Mouse (Mus musculus) ovary, adult 18-20 months (tissue): ENCODE data around the gene Syt2.

Experiments used
- DNase-seq: peaks from one replicate; pipeline ENCODE4 v3.0.0; 2022; ENCODE audit warnings: low spot score, mixed read lengths

Syt2 gene

DNA sequence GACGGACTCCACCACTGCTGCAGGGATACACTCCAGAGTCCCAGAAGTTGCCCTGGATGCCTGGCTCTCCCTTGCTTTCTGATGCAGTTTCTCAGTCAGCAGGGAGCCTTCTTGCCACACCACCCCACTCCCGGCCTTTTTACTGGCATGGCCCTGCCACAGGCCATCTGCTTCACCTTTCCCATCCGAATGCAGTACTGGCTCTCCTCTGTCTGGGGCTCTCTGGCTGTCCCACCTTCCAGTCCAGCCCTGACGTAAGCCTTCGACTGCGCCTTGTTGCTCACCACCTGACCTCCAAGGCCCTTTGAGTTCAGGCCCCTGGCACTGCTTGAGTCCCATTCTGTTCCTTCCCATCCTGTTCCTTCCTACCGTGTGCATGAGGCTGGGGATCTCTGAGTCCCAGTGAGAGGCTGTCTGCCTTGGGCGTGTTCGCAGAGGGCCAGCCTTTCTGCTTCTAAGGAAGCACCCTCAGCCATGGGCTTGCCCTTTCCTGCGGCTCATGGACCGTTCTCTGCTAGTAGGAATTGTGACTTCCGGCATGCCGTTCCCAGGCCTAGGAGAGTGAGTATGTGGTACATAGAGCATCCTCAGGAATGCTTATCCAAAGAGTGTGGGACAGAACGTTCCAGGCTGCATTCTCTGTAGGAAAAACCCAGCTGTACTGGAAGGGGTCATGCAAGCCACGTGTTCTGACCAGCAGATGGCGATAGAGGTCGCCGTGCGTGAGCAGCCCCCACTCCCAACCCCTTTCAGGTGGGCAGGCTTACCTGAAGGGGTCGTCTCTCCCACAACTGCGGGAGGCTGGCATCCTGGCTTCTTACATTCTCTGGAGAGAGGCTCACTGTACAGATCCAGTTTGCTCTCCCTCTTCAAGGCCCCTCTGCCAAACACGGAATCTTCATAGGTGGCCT, 58.2 kb downstream of the Syt2 start:
- DNase-seq: no peak

DNA sequence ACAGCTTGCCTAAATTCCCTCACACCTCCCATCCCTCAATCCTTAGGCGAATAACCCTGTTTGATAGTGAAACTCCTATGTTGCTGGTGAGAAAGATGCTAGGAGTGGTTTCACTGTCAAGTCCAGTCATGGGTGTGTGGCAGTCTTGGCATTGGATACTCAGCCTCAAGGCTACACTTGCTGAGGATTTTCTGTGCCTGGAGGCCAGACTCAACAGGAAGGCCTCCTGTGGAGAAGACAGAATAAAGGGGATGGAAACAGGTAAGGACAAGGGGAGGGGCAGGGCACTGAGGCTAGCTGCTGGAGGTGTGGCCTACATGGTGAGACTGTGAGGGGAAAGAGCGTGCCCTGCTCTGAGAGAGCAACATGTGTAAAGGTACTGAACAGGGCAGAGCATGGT, 60.1 kb downstream of the Syt2 start:
- DNase-seq: no peak

DNA sequence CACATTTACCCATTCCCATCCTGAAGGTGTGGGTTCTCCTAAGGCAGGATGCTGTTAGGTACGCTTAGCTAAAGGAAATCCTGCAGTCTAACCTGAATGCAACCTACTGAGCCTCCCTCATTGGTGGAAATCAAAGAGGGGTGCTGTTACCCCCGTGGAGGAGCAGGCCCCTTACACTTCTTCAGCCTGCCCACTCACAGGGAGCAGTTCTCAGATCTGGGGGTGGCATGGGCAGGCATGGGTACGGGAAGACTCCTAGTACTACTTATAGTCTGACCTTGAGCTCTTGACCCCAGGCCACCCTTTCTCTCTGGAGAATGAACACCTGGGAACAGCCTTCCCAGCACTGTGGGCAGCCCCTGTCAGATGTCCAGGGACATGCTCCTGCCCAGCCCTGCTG, 61.0 kb downstream of the Syt2 start:
- DNase-seq: no peak

DNA sequence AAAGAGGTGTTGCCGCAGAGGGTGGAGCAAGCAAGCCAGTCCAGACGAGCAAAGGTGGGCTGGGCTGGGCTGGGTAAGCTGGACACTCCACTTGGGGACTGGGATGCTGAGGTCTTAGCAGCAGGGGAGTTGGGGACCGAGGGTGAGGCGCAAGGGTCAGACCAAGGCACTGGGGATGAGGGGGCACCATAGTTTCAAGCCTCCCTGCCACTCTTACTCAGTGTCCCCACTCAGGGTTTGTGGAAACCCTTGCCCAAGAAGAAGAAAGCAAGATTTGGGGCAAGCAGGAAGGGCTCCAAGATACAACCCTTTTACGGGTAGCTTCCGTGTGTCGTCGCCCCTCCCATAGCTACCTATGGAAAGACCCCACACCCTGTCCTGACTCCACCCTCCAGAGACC, 61.8 kb downstream of the Syt2 start:
- DNase-seq: no peak

DNA sequence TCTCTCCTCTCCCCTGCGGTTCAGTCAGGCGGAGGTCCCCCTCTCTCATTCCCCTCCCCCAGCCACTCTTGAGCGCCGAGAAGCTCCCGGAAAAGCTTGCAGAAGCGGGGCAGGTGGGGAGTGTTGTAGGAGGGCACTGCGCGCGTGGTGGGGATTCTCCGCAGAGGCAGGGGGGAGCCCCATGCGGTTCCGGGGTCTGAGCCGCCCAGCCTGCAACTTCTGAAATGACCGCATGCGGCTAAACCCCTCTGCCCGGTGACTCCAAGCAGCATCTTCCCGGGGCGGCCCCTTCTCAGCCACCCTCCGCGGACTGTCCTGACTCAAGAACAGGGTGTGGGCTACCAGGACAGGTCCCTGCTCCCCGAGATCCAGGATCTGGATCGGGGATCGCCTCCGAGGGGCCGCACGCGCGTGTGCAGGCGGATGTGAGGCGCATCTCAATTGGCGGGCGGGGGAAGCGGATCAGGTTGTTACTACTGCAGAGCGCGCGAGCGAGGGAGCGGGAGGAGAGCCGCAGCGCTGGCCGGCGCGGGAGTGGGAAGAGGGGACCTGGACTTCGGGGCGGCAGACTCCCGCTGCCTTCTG, 62.4 kb downstream of the Syt2 start:
- DNase-seq: no peak

DNA sequence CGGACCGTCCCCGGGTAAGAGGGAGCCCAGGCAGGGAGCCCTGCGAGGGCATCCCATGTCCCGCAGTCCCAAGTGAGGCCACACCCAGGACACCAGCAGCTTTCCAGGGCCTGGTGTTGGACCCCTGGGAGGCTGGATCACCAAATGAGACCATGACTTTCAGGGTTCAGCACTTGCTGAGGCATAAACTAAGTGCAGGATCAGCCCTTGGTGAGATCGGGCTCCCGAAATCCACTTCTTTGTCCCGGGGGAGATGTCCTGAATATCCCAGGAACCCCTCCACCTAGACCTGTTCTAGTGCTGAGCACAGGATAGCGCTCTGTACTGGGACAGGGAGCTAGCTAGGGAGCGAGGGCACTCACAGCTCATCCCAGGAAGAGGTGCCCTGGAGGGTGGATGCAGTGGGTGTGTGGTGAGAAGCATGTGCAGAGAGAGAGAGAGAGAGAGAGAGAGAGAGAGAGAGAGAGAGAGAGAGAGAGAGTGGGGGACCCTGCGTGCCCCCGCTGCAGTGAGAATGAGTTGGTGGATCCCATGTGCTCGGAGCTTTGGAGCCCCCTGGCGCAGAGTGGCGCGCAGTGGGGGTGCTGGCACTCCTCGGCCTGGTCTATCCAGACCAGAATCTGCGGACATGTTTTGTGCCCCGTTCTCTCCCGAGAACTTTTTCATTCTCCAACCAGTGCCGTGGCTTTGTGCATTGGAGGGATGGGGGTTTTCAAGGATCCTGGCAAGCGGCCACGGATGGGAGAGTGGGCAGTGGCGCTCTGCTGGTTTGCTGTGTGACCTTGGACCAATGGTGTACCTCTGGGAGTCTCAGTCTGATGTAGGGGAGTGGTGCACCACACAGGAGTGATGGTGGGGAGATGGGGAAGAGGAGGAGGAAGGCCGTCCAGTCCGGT, 63.2 kb downstream of the Syt2 start:
- no peak for DNase-seq

DNA sequence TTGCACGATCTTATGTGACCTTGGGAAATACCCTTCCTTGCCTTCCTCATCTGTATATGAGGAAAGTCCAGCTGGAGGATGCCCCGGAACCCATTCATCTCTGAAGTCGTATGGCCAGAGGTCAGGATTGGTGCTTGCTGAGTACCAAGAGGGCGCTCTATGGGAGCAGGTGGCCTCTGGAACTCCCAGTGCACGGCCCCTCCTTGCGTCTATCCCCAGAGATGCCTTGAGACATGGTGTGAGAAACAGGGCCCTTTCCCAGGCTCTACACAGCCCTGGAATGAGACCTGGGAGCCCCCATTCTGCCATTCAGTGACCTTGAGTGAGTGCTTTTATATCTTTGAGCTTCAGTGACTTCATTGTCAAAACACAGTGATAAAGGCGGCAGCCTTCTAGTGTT, 64.6 kb downstream of the Syt2 start:
- DNase-seq: no peak

DNA sequence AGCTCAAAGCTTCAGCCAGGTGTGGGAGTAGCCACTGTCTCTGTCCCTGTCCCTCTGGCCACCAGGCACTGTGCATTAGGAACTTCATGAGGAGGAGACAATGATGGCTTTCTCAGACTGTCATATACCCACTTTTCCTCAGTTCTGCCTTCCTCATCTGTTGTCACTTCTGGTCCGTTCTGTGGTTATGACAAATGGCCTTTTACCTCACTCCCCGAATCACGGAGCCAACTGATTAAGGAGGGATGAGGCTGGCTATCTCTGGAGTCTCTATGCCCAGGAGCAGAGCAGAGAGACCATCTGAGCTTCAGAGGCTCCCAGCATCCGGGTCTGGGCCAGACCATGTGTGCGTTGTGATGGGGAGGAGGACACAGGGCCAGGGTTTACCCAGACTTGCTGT, 65.2 kb downstream of the Syt2 start:
- DNase-seq: no peak

DNA sequence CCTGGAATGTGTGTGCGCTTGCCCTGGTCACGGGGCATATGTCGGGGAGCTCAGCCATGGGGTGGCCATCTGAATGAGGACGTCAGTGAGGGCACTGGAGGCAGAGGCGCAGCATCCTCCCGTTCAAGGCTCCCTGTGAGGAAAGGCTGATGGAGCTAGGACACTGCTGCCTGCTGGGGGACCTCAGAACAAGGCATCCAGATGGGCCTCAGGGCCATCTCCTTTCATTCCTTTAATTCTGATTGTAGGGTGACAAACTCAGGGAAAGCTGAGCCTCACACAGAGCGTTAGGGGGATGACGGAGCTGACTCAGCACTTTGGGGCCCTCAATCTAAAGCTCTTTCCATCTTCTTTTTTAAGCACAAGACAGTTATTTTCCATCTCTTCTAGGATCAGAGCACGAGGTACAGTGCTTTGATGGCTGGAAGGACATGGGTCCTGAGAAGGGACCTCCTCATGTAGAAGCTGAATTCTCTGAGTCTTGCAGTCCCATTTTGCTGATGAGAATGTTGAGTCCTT, 66.4 kb downstream of the Syt2 start:
- no peak for DNase-seq

DNA sequence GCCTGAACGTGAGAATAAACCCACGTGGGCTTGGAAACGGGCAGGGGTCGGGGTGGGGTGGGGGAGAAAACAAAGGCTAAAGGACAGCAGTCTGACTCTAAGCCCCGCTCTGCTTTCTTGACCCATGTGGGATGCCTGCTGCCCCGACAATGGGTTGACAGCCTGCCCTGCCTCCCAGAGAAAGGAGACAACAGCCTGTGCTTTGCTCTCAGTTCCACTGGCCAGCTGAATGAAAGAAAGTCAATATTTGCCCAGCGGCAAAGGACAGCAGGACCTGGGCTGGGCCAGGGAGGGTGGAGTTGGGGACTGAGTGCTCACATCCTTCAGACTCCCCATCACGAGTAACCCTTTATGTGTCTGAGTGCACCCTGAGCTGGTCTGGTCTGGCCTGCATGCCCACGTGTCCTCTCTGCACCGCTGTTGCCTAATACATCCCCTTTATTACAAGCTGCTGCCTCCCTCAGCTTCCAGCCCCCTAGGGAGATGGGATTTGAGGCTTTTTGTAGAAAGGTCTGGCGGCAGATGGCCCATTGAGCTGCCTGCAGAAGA, 67.0 kb downstream of the Syt2 start:
- DNase-seq: no peak

DNA sequence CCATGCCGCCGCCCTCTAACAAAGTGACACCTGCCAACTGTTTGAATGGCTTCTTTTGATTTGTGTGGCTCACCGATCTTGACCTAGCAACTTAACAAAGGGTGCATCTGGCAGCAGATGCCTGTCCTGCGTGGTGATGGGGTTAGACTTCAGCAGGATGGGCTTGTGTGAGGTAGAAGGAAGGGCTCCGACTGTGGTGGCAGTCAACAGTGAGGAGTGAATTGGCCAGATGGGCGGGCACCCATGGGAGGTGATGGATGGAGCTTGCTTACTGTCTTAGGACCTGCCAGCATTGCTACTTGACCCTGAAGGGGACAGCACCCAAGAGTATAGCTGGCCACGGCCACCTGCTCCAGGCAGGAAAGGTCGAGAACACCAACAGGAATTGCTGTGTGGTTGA, 67.7 kb downstream of the Syt2 start:
- no peak for DNase-seq

DNA sequence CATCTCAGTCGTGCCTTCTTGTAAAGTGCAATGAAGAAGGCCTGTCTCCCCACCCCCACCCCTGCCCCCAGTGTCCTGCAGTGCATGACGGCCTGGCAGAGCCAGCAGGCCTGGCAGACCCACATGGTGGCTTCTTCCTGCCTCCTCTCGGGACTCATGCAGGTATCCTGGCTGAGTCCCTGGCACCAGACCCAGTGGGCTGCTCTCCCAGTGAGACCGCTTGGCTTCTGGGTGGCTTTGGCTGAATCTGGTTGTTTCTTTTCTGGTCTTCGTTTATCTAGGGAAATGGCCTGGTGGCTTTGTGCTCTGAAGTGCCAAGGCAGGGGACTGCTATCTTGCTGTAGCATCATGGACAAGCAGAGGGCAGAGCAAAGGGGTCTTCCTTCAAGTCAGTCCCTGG, 68.6 kb downstream of the Syt2 start:
- DNase-seq: no peak

DNA sequence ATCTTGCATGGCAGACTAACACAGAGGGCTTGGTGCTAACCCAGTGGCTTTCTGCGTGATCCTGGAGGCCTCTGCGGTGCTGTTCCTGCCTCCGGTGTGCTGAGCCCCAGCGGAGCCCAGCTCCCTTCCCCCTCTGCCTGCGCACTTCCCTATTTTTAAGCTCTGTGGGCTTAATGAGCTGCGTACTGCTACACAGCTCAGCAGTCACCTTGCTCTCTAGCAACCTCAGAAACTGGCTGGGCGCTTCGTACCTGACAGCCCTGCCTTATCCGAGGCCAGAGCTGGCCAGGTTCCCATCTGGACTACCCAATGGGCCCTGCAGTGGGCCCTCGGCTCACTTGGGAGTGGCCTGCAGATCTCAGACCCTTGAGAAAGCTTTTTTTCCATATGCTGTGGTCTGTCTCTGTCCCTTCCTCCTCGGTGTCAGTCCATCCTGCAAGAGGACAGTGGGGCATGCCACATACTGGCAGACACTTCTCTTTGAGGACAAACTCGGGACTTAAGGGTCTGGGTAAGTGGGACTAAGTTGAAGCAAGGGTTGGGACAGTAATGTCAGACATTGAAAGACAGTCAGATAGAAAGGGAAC, 73.3 kb downstream of the Syt2 start:
- no peak for DNase-seq

DNA sequence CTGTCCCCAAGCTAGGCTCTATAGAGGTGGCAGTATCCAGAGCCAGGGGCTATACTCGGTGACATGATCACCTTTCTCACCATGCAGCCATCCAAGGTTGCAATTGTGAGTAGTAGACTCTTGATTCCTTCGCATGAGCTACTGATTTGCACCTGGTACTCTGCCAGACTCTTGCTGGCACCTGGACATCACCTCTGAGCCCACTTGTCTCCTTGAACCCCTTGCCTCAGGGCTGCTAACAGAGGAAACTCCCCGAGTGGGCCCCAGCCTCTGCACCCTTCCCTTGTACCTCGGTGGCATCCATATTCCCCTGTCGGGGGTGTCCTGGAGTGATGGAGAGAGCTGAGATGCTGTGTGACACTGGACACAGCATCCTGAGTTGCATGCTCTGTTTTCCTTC, 75.0 kb downstream of the Syt2 start:
- no peak for DNase-seq

DNA sequence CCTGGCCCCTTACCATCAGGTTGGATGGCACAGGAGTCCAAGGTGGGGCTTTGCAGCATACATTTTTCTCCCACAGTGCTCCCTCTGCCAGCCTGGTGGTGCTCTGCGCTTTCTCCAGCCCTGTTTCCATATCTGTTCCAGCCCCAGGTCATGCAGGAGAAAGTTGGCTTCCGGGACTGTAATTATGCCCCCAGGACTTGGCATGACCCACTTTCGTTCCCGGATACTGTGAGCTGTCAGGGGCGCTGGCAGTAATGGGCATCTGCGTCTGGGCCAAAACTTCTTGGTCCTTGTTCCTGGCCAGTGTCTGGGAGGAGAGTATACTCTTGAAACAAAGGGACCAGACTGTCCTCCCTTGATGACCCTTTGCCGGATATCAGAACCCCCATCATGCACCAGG, 76.4 kb downstream of the Syt2 start:
- no peak for DNase-seq

DNA sequence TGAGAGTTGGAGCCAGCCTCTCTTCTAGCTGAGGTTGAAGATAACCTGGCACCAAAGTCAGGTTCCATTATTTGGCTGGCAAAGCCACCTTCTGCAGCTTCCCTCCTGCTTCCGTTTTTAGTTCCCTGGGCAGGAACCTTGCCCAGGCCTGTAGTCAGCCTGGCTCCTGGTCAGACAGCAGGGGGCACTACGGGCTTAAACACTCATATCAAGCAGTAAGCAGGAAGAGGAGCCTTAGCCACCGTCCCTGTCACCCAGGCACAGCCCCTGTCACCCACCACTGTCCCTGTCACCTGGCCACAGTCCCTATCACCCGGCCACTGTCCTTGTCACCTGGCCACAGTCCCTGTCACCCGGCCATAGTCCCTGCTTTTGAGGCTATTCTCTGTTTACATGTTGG, 78.8 kb downstream of the Syt2 start:
- no peak for DNase-seq

DNA sequence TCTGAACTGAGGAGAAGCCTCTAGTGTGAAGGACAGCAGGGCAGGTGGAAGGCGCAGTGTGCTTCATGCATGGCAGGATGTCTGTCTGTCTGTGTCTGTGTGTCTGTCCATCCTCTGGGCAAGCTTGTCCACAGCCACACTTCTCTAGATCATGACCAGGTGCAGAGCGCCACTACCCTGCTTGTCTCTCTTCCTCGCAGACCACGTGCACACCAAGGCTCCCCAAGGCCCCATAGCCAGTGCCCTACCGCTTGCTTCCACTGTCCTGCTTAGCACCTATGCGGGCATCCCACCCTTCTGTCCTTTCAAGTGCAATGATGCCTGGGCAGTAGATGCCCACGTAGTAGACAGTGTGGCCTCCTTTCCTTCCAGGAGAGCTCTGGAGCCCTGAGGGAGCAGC, 80.0 kb downstream of the Syt2 start:
- DNase-seq: no peak

DNA sequence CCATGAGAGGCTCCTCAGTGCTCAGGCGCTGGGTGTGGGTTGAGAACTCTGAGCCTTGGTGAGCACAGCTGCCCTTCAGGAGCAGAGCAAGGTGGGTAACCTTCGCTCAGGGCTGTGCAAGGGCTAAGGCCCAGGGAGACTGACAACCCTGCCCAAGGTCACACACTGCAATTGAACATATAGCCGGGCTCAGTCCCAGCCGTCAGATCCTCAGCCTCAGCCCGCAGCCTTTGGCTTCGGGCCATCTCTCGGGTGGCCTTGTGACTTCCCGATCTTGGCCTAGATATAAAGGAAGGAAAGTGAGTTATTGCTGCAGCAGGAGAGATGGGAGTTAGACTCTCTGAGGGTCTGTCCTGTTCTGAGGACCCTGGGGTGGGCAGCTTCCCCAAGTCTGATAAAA, 80.8 kb downstream of the Syt2 start:
- DNase-seq: peak; percentile 58

DNA sequence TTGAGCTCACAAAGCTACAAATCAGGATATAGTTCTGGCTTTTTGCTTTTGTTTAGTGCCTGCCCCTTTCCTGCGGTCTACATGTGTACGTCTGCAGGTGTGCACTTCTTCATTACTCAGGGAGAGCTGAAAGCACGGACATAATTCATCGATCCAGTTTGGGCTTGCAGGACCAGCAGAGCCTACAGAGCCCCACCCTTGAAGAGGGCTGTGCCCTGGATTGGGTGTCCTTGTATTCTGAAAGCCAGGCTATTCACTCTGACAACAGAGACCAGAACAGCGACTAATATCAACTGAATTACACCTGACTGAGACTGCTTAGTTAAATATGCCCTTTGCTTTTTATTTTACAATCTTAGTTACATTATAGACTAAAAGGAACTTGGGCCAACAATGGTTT, 87.2 kb downstream of the Syt2 start:
- DNase-seq: no peak

DNA sequence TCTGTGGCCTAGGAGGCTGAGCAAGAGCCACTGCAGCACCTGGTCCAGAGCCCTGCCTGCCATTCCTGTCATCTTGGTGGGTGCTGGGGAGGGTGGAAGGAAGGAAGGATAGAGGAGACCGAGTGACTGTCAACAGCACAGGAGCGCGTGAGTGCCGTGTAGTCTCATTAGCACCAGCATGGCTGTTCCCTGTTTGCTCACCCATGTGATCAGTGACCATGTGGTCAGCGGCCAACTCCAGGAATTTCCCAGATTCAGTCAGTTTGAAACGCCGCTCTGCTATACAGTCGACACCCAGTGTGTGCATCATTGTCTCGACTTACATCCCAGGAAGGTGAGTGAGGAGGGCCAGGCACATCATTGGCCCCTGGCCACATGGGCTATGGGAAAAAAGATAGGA, 91.0 kb downstream of the Syt2 start:
- DNase-seq: no peak

DNA sequence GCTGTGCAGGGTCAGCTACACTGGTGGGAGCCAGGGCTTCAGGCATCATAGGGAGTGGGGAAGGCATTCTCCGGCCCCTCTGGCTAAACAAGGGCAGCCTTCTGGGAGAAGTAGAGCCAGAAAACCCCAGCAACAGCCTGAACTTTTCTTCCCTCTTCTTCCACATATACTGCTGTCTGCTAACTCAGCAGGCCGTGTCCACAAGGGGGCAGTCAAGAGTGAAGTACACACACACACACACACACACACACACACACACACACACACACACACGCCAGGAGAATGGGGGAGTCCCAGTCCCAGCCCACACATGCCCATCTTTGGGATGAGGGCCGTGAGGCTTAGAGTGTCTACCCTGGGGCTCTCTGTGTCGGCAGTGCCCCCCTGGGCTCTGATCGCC, 95.0 kb downstream of the Syt2 start:
- DNase-seq: no peak
